Mouse (Mus musculus): ENCODE measurements around the gene Agap2. TPM values are rescaled to one million over a fixed set of nuclear protein-coding genes. Genes with fewer than 3 reads are reported as not detected.

Agap2 gene
- polyA plus RNA-seq, 1 experiment from 2014 or later: 0.92 TPM

DNA sequence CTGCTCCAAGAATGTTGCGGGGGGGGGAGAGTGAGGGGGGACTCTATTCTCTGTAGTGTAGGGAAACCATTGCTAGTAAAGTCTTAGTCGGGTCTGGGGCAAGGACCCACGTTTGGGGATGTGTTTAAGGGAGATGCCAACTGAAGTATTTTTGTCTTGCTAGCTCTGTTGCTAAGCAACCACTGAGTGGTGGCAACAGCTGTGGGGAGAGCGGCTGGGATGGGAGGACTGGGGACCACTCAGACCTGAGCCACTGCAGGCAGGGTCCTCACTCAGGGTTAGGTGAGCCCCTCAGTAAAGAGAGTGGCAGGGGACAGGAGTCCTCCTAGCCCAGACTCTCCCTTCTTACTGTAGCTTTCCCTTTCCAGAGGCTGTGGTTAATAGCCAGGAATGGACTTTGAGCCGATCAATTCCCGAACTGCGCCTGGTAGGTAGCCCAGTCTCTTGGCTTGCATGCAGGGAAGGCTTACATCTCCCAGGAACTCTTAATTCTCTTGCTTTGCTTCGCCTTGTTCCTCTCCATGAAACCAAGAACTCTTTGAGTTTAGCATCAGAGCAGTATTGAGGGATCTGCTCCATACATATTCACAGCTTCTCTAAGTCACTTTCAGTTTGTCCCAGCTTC lies 7.0 kb downstream of the Agap2 start:
- Histone ChIP-seq H3K4me2 (peak overlapping the region; percentile 60; the same call in 1 of the 2 replicates), H3K27me3 (replicated peaks) (peaks cover 67% of the 10 kb centered on the region), H3K4me3 (no peak overlapping the region), H3K4me1 (peaks cover 53% of the 10 kb centered on the region), H3K36me3 (no peaks in the 10 kb centered on the region), H3K27ac (no peak overlapping the region), H3K9me3 (replicated peaks) (no peaks in the 10 kb centered on the region), H3K9ac (no peak overlapping the region)
- no peak for ATAC-seq
- WGBS (ENCODE audit: insufficient replicate concordance): 61% methylated on average over 8 of the region's 8 CpGs

DNA sequence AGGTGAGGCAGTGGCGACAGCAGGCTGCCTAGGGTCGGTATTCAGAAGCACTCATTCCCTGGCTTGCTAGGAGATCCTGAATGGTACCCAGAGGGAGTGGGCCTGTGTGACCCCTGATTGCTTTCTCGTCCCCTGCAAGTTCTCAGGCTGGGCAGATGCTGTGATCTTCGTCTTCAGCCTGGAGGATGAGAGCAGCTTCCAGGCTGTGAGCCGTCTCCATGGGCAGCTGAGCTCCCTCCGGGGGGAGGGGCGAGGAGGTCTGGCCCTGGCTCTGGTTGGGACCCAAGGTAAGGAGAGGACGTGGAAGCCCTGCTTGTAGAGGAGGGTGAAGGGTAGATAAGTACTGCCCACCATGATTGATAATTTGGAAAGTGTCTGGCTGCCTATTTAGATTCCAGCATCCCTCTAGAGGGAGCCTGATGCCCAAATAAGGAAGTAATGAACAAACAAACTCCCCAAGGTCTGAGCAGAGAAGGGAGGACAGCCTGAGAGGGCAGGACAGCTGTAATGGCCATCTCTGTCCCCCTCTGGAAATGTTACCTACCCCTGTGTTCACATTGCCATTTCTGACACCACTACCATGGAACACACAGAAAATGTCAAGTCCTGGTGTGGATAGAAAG lies 8.3 kb downstream of the Agap2 start:
- Histone ChIP-seq H3K27ac (no peak overlapping the region), H3K27me3 (replicated peaks) (peaks cover 60% of the 10 kb centered on the region), H3K36me3 (no peaks in the 10 kb centered on the region), H3K9me3 (replicated peaks) (no peaks in the 10 kb centered on the region), H3K4me3 (no peak overlapping the region), H3K4me1 (peaks cover 41% of the 10 kb centered on the region), H3K9ac (no peak overlapping the region), H3K4me2 (no peak overlapping the region)
- ATAC-seq: no peak
- WGBS (ENCODE audit: insufficient replicate concordance): 57% methylated on average over 8 of the region's 8 CpGs

DNA sequence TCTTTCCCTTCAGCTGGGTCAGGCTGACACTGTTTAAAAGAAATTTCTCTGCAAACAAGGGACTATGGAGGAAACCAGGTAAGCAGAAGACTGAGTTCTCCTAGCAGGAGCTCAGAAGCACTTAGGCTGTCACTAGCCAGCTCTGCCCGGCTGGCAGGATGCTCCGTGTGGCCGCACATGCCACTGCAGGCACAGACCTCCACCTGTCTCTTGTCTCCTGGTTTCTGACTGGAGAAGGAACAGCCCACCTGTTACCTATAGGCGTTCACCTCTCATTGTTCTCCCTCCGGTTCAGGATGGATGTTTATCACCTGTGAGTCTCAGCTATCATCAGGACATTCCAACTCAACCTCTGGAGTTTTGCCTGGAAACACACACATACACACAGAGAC lies 8.8 kb downstream of the Agap2 start:
- H3K27ac ChIP-seq: no peak overlapping the region
- peaks cover 36% of the 10 kb centered on the region for H3K4me1 ChIP-seq
- H3K36me3 ChIP-seq: no peaks in the 10 kb centered on the region
- no peak overlapping the region for H3K4me3 ChIP-seq
- H3K27me3 ChIP-seq (replicated peaks): peaks cover 56% of the 10 kb centered on the region
- H3K4me2 ChIP-seq: no peak overlapping the region
- ATAC-seq: no peak
- H3K9ac ChIP-seq: no peak overlapping the region
- 64% methylated on average over 5 of the region's 5 CpGs for WGBS (ENCODE audit: insufficient replicate concordance)
- no peaks in the 10 kb centered on the region for H3K9me3 ChIP-seq (replicated peaks)

DNA sequence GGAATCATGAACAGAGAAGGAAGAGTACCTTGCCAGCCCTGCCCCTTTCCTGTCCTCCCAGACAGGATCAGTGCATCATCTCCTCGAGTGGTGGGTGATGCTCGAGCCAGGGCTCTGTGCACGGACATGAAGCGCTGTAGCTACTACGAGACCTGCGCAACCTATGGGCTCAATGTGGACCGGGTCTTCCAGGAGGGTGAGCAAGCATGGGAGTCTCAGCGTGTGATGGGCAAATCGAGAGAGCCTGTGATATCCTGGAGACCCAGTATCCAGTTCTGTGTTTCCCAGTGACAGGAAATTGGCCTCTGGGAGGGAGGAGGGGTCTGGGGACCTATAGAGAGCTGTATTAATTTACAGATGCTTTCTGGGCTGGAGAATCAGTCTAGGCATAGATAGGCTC lies 10.0 kb downstream of the Agap2 start:
- Histone ChIP-seq H3K9me3 (replicated peaks) (no peaks in the 10 kb centered on the region), H3K27ac (no peak overlapping the region), H3K36me3 (no peaks in the 10 kb centered on the region), H3K4me2 (no peak overlapping the region), H3K27me3 (replicated peaks) (peaks cover 56% of the 10 kb centered on the region), H3K4me3 (no peak overlapping the region), H3K9ac (no peak overlapping the region), H3K4me1 (peaks cover 25% of the 10 kb centered on the region)
- no peak for ATAC-seq
- WGBS (ENCODE audit: insufficient replicate concordance): 73% methylated on average over 9 of the region's 9 CpGs

DNA sequence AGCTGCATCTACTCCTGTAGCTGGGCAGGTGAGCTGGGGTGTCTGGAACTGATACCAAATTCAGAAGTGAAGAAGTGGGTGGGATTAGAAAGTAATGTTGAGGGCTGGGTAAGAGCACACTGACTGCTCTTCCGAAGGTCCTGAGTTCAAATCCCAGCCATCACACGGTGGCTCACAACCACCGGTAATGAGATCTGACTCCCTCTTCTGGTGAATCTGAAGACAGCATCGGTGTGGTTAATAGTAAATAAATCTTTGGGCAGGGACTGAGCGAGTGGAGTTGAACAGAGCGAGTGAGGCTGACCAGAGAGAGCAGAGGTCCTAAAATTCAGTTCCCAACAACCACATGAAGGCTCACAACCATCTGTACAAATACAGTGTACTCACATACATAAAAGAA lies 10.5 kb downstream of the Agap2 start:
- Histone ChIP-seq H3K36me3 (no peaks in the 10 kb centered on the region), H3K9me3 (replicated peaks) (no peaks in the 10 kb centered on the region), H3K27me3 (replicated peaks) (peaks cover 56% of the 10 kb centered on the region), H3K4me1 (peaks cover 21% of the 10 kb centered on the region), H3K27ac (no peak overlapping the region), H3K4me2 (no peak overlapping the region), H3K4me3 (no peak overlapping the region), H3K9ac (no peak overlapping the region)
- no peak for ATAC-seq
- WGBS (ENCODE audit: insufficient replicate concordance): 67% methylated on average over 6 of the region's 6 CpGs

DNA sequence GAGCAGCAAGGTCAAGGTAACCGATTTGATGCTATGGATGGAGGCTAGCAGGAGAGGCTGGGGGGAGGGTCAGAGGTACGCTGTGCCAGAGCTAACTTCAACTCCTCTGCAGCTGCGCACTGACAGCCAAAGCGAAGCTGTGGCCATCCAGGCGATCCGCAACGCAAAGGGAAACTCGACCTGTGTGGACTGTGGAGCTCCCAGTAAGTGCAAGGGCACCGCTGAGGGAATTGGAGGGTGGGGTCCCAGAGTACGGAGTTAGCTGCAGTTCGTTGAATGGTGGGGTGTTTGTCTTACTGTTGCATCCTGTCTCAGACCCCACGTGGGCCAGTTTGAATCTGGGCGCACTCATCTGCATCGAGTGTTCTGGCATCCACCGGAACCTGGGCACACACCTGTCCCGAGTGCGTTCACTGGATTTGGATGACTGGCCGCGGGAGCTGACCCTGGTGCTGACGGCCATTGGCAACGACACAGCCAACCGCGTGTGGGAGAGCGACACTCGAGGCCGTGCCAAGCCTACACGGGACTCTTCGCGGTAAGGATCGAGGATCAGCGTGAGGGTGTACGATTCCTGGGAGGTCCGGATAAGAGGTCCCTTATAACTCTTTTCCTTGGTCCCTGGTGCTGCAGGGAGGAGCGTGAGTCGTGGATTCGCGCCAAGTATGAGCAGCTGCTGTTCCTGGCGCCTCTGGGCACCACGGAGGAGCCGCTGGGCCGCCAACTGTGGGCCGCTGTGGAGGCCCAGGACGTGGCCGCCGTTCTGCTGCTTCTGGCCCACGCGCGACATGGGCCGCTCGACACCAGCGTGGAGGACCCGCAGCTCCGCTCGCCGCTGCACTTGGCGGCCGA lies 15.7 kb downstream of the Agap2 start:
- no peaks in the 10 kb centered on the region for H3K9me3 ChIP-seq (replicated peaks)
- peak overlapping the region; percentile 51 for H3K4me2 ChIP-seq
- no peak overlapping the region for H3K9ac ChIP-seq
- no peak overlapping the region for H3K27ac ChIP-seq
- peaks cover 44% of the 10 kb centered on the region for H3K27me3 ChIP-seq (replicated peaks)
- peaks cover 8% of the 10 kb centered on the region for H3K36me3 ChIP-seq
- 40% methylated on average over 57 of the region's 57 CpGs for WGBS (ENCODE audit: insufficient replicate concordance)
- H3K4me3 ChIP-seq: 0 out of 2 replicates have a peak overlapping the region, but pooled peaks have one; percentile 16
- peaks cover 23% of the 10 kb centered on the region for H3K4me1 ChIP-seq
- no peak for ATAC-seq

DNA sequence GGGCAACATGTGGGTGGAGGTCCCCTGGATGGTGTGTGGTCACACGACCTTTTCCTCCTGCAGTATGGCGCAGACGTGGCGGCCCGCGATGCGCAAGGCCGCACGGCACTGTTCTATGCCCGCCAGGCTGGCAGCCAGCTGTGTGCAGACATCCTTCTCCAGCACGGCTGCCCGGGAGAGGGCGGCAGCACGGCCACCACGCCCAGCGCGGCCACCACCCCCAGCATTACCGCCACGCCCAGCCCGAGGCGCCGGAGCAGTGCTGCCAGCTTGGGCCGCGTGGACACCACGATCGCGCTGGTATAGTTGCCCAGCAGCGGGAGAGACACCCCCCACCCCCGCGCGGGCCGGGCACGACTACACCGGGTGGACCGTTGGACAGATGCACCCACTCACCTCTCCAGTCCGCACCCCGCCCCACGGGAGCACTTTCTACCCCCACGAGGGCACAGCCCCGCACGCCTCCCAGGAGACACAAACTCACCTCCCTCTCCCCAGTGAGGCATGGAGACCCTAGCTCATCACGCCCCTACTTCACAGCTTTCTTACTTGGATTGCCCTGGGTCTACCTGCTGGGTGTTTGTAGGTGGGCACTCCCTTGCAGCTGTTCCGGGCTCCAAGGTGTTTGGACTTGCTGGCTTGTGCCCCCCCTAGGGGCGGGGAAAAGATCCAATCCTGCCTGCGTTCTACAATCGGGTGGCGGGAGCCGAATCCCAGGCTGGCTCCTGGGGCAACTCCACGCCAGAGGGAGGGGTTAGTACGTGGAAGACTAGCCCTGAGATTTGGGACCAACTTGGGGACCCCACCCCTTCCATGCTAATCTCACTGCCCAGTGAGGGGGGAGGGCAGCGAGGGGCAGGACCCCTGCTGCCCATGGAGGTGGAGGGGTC lies 16.7 kb downstream of the Agap2 start:
- ATAC-seq: peak; percentile 56
- Histone ChIP-seq H3K27me3 (replicated peaks) (peaks cover 44% of the 10 kb centered on the region), H3K9me3 (replicated peaks) (no peaks in the 10 kb centered on the region), H3K27ac (no peak overlapping the region), H3K4me2 (peak overlapping the region; percentile 51), H3K4me3 (peak overlapping the region; percentile 16; the same call in 1 of the 2 replicates), H3K4me1 (peaks cover 23% of the 10 kb centered on the region), H3K9ac (no peak overlapping the region), H3K36me3 (peaks cover 18% of the 10 kb centered on the region)
- WGBS (ENCODE audit: insufficient replicate concordance): 31% methylated on average over 50 of the region's 51 CpGs

DNA sequence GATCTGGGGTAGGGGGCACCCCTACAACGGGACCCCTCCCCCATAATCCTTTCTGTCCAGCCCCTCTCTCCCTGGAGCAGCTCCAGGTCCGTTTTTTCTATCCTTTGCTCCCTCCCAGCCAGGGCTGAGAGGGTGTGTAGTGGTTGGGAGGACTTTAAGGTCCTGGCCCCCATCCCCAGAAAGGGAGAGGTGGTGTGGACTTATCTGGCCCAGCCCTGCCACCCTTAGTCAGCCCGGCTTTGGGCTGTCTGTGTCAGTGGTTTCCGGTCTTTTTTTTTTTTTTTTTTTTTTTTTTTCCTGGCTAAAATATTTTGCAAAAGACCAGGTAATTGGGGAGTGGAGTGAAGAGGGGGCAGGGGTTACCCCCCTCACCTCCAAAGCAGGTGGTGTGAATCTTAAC lies 17.7 kb downstream of the Agap2 start:
- Histone ChIP-seq H3K9me3 (replicated peaks) (no peaks in the 10 kb centered on the region), H3K4me3 (no peak overlapping the region), H3K27me3 (replicated peaks) (peaks cover 44% of the 10 kb centered on the region), H3K9ac (no peak overlapping the region), H3K4me2 (no peak overlapping the region), H3K27ac (no peak overlapping the region), H3K36me3 (peaks cover 28% of the 10 kb centered on the region), H3K4me1 (peaks cover 23% of the 10 kb centered on the region)
- no peak for ATAC-seq
- 31% methylated on average over 4 of the region's 4 CpGs for WGBS (ENCODE audit: insufficient replicate concordance)

DNA sequence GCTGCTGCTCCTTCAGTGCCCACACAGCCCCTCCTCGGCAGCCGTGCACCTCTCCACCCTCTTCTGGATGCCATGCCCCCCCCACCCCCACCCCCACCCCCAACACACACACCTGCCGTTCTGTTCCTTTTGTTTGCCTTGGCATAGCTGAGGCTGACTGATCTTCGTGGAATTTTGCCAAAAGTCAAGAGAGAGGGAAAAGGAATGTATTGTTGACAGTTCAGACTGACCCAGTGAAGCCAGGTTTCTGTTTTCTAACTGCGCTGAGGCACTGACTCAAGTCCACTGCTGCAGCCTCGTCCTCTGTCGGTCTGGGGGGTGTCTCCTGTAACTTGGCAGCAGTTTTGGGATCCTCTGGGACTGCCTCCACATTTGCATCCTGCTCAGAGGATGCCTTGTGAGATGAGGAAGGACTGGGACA lies 19.3 kb downstream of the Agap2 start:
- H3K4me1 ChIP-seq: peaks cover 29% of the 10 kb centered on the region
- H3K36me3 ChIP-seq: peaks cover 44% of the 10 kb centered on the region
- no peak overlapping the region for H3K27ac ChIP-seq
- no peak for ATAC-seq
- WGBS (ENCODE audit: insufficient replicate concordance): 56% methylated on average over 7 of the region's 7 CpGs
- H3K9me3 ChIP-seq (replicated peaks): no peaks in the 10 kb centered on the region
- no peak overlapping the region for H3K9ac ChIP-seq
- no peak overlapping the region for H3K4me2 ChIP-seq
- no peak overlapping the region for H3K4me3 ChIP-seq
- H3K27me3 ChIP-seq (replicated peaks): peaks cover 34% of the 10 kb centered on the region

DNA sequence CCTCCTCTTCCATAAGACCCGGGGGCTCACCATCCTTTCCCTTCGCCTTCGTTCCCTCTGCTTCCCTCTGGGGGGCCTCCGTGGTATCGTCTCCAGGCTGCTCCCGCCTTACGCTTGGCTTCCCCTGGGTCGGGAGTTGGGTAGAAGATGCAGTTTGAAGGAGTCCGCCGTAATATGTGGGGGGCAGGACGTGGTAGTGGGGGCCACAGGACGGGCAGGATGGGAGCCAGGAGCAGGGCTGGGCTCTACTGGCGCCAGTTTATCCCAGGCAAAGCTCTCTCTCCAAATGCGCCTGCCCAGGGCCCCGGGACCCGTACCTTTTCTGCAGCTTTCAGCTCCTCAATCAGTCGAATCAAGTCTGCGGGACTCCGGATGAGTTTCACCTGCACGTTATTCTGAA lies 23.4 kb downstream of the Agap2 start:
- Histone ChIP-seq H3K4me2 (no peak overlapping the region), H3K27ac (no peak overlapping the region), H3K36me3 (peaks cover 57% of the 10 kb centered on the region), H3K4me1 (peaks cover 35% of the 10 kb centered on the region), H3K9ac (no peak overlapping the region), H3K4me3 (no peak overlapping the region), H3K27me3 (replicated peaks) (no peaks in the 10 kb centered on the region), H3K9me3 (replicated peaks) (no peaks in the 10 kb centered on the region)
- 78% methylated on average over 20 of the region's 20 CpGs for WGBS (ENCODE audit: insufficient replicate concordance)
- ATAC-seq: no peak

DNA sequence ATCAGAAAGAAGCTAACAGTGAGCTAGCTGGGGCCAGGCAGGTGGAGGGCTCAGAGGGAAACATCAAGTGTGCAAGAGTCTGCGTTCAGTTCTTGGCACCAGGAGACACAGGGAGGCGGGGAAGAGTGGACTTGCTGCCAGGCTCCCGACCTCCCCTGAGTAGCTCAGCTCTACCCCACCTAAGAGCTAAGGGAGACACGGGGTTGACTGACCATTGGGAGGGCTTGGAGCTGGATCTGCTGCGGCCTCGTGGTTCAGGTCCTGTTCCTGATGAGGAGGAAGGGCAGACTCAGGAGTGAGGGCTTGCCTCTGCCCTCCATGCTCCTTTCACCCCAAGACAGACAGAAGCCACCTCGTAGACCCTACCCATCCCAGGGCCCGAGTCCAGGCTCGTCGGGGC lies 24.1 kb downstream of the Agap2 start:
- no peaks in the 10 kb centered on the region for H3K27me3 ChIP-seq (replicated peaks)
- H3K9ac ChIP-seq: no peak overlapping the region
- no peak overlapping the region for H3K4me2 ChIP-seq
- no peaks in the 10 kb centered on the region for H3K9me3 ChIP-seq (replicated peaks)
- ATAC-seq: no peak
- peaks cover 41% of the 10 kb centered on the region for H3K4me1 ChIP-seq
- no peak overlapping the region for H3K27ac ChIP-seq
- H3K36me3 ChIP-seq: peaks cover 57% of the 10 kb centered on the region
- H3K4me3 ChIP-seq: no peak overlapping the region
- WGBS (ENCODE audit: insufficient replicate concordance): 77% methylated on average over 10 of the region's 10 CpGs

Measured in liver, embryonic 12.5 days (tissue).